Mouse (Mus musculus): ENCODE results near the gene Palm3.

- no peak for TF ChIP-seq CTCF (IDR thresholded peaks at IDR 0.05)
- no peak for TF ChIP-seq EP300 (IDR thresholded peaks at IDR 0.05; ENCODE audit: insufficient read depth, low read depth, low read length)
- no peak for TF ChIP-seq POLR2A (IDR thresholded peaks at IDR 0.05; ENCODE audit: insufficient read depth, low read depth, low read length)
Observed at GRCm38 (mm10) chr8:84063861-84064610, 42.8 kb downstream of the Palm3 start.
